Mouse (Mus musculus): ENCODE measurements around the gene Urod. TPM values are rescaled to one million over a fixed set of nuclear protein-coding genes. Genes with fewer than 3 reads are reported as not detected.

The Urod gene
- polyA plus RNA-seq, 1 experiment from 2014 or later, result 121 TPM

- WGBS, result 91% methylated on average over 7 of the region's 7 CpGs
- DNase-seq (ENCODE audit: low spot score) (no peak), ATAC-seq (ENCODE audit: insufficient number of reproducible peaks, low FRiP score, low TSS enrichment, low read depth) (no peak)
- Histone ChIP-seq H3K36me3 (ENCODE audit: control insufficient read depth, insufficient read depth, low read length) (peaks cover 7% of the 10 kb centered on the region; the same call in 1 of the 2 replicates), H3K9me3 (ENCODE audit: control insufficient read depth, low read length) (no peaks in the 10 kb centered on the region), H3K27ac (replicated peaks; ENCODE audit: low read depth, low read length) (no peak overlapping the region), H3K27me3 (ENCODE audit: control insufficient read depth, insufficient read depth, low read length) (no peaks in the 10 kb centered on the region), H3K4me3 (ENCODE audit: low read depth, low read length) (no peak overlapping the region), H3K4me1 (ENCODE audit: control insufficient read depth, insufficient read depth, low read length) (0 out of 2 replicates have a peak, but pooled peaks cover 5% of the 10 kb centered on the region), H3K4me2 (ENCODE audit: low read depth, severe bottlenecking) (no peak overlapping the region), H3K9ac (ENCODE audit: low read length) (no peak overlapping the region)
Observed at GRCm38 (mm10) chr4:117018327-117018726, 24.1 kb upstream of the Urod start.

DNA sequence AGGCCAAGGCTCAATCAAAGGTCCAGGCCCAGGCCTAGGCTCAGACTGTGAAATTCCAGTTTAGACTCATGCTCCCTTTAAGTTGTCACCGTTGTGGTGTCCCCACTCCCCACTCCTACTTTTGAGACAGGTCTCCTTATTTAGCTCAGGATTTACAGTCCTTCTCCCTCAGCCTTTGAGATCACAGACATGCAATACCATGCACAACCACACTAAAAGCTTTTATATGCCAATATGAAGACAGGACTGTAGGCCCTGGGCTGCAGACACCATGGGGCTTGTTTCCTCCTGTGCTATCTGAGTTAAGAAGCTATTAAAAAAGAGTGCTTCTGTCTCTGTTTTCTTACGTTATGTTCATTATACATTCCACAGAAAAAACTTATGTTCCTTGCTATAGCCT lies 23.5 kb upstream of the Urod start:
- no peak for DNase-seq (ENCODE audit: low spot score)
- Histone ChIP-seq H3K9me3 (ENCODE audit: control insufficient read depth, low read length) (no peaks in the 10 kb centered on the region), H3K4me2 (ENCODE audit: low read depth, severe bottlenecking) (no peak overlapping the region), H3K4me3 (ENCODE audit: low read depth, low read length) (no peak overlapping the region), H3K27me3 (ENCODE audit: control insufficient read depth, insufficient read depth, low read length) (no peaks in the 10 kb centered on the region), H3K27ac (replicated peaks; ENCODE audit: low read depth, low read length) (no peak overlapping the region), H3K36me3 (ENCODE audit: control insufficient read depth, insufficient read depth, low read length) (peaks cover 6% of the 10 kb centered on the region; the same call in 1 of the 2 replicates), H3K9ac (ENCODE audit: low read length) (no peak overlapping the region), H3K4me1 (ENCODE audit: control insufficient read depth, insufficient read depth, low read length) (0 out of 2 replicates have a peak, but pooled peaks cover 5% of the 10 kb centered on the region)
- WGBS, result 95% methylated on average over 2 of the region's 2 CpGs
- no peak for ATAC-seq (ENCODE audit: insufficient number of reproducible peaks, low FRiP score, low TSS enrichment, low read depth)

DNA sequence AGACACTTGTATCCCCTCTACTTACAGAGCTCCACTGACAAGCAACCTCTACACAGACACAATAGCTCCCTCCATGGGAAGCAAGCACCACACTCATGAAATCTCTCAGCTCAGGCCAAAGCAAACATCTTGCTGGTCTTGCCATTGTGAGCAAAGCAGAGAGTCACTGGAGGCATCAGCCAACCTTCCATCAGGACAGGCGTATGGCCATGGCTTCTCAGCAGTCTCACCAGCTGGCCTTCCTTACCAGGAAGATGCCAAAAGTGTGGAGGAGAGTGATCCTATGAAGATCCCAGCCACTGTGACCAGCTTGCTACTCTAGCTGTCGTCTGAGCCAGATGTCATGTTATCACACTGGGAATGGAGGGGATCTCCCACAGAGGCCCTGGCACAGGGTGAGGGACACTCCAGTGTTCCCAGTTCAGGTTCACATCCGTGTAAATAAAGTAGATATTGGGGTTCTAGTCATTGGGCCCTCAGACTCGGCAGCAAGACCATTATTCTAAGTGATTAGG lies 20.7 kb upstream of the Urod start:
- Histone ChIP-seq H3K9me3 (ENCODE audit: control insufficient read depth, low read length) (no peaks in the 10 kb centered on the region), H3K27me3 (ENCODE audit: control insufficient read depth, insufficient read depth, low read length) (no peaks in the 10 kb centered on the region), H3K9ac (ENCODE audit: low read length) (no peak overlapping the region), H3K4me2 (ENCODE audit: low read depth, severe bottlenecking) (no peak overlapping the region), H3K4me1 (ENCODE audit: control insufficient read depth, insufficient read depth, low read length) (0 out of 2 replicates have a peak, but pooled peaks cover under 1% of the 10 kb centered on the region), H3K27ac (replicated peaks; ENCODE audit: low read depth, low read length) (no peak overlapping the region), H3K36me3 (ENCODE audit: control insufficient read depth, insufficient read depth, low read length) (no peaks in the 10 kb centered on the region), H3K4me3 (ENCODE audit: low read depth, low read length) (no peak overlapping the region)
- ATAC-seq (ENCODE audit: insufficient number of reproducible peaks, low FRiP score, low TSS enrichment, low read depth) (no peak), DNase-seq (ENCODE audit: low spot score) (no peak)
- 54% methylated on average over 4 of the region's 4 CpGs for WGBS

DNA sequence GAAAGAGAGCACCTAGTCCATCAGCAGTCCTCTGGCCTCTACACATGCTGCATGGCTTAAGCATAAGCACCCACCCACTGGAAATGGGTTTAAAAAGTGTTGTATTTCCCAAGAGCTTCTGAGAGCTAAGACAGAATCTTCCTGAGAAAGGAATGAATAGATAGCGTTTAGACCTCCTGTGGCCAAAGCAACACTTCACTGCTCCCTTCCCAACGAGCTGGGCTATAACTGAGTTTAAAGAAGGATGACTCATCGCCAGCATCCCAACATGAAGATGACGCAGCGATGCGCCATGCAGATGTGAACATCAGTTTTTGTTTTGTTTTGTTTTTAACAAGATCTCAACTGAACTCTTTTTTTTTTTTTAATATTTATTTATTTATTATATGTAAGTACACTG lies 19.4 kb upstream of the Urod start:
- H3K27me3 ChIP-seq (ENCODE audit: control insufficient read depth, insufficient read depth, low read length), result no peaks in the 10 kb centered on the region
- 88% methylated on average over 6 of the region's 6 CpGs for whole genome bisulfite sequencing
- H3K4me1 ChIP-seq (ENCODE audit: control insufficient read depth, insufficient read depth, low read length), result no peaks in the 10 kb centered on the region
- H3K9ac ChIP-seq (ENCODE audit: low read length), result no peak overlapping the region
- H3K4me3 ChIP-seq (ENCODE audit: low read depth, low read length), result no peak overlapping the region
- DNase-seq (ENCODE audit: low spot score) (no peak), ATAC-seq (ENCODE audit: insufficient number of reproducible peaks, low FRiP score, low TSS enrichment, low read depth) (no peak)
- no peaks in the 10 kb centered on the region for H3K36me3 ChIP-seq (ENCODE audit: control insufficient read depth, insufficient read depth, low read length)
- H3K27ac ChIP-seq (replicated peaks; ENCODE audit: low read depth, low read length), result no peak overlapping the region
- no peak overlapping the region for H3K4me2 ChIP-seq (ENCODE audit: low read depth, severe bottlenecking)
- no peaks in the 10 kb centered on the region for H3K9me3 ChIP-seq (ENCODE audit: control insufficient read depth, low read length)

- Histone ChIP-seq H3K9me3 (ENCODE audit: control insufficient read depth, low read length) (no peaks in the 10 kb centered on the region), H3K4me1 (ENCODE audit: control insufficient read depth, insufficient read depth, low read length) (no peaks in the 10 kb centered on the region), H3K27me3 (ENCODE audit: control insufficient read depth, insufficient read depth, low read length) (no peaks in the 10 kb centered on the region), H3K4me2 (ENCODE audit: low read depth, severe bottlenecking) (no peak overlapping the region), H3K9ac (ENCODE audit: low read length) (no peak overlapping the region), H3K4me3 (ENCODE audit: low read depth, low read length) (no peak overlapping the region), H3K36me3 (ENCODE audit: control insufficient read depth, insufficient read depth, low read length) (no peaks in the 10 kb centered on the region), H3K27ac (replicated peaks; ENCODE audit: low read depth, low read length) (no peak overlapping the region)
- no peak for ATAC-seq (ENCODE audit: insufficient number of reproducible peaks, low FRiP score, low TSS enrichment, low read depth)
- WGBS, result 88% methylated on average over 5 of the region's 5 CpGs
- DNase-seq (ENCODE audit: low spot score), result no peak
Observed at GRCm38 (mm10) chr4:117010231-117010630, 16.0 kb upstream of the Urod start.

- Histone ChIP-seq H3K9me3 (ENCODE audit: control insufficient read depth, low read length) (no peaks in the 10 kb centered on the region), H3K27me3 (ENCODE audit: control insufficient read depth, insufficient read depth, low read length) (no peaks in the 10 kb centered on the region), H3K36me3 (ENCODE audit: control insufficient read depth, insufficient read depth, low read length) (no peaks in the 10 kb centered on the region), H3K27ac (replicated peaks; ENCODE audit: low read depth, low read length) (no peak overlapping the region), H3K9ac (ENCODE audit: low read length) (no peak overlapping the region), H3K4me2 (ENCODE audit: low read depth, severe bottlenecking) (no peak overlapping the region), H3K4me1 (ENCODE audit: control insufficient read depth, insufficient read depth, low read length) (no peaks in the 10 kb centered on the region), H3K4me3 (ENCODE audit: low read depth, low read length) (no peak overlapping the region)
- ATAC-seq (ENCODE audit: insufficient number of reproducible peaks, low FRiP score, low TSS enrichment, low read depth) (no peak), DNase-seq (ENCODE audit: low spot score) (no peak)
- 80% methylated on average over 3 of the region's 3 CpGs for WGBS
Observed at GRCm38 (mm10) chr4:117007058-117007457, 12.8 kb upstream of the Urod start.

DNA sequence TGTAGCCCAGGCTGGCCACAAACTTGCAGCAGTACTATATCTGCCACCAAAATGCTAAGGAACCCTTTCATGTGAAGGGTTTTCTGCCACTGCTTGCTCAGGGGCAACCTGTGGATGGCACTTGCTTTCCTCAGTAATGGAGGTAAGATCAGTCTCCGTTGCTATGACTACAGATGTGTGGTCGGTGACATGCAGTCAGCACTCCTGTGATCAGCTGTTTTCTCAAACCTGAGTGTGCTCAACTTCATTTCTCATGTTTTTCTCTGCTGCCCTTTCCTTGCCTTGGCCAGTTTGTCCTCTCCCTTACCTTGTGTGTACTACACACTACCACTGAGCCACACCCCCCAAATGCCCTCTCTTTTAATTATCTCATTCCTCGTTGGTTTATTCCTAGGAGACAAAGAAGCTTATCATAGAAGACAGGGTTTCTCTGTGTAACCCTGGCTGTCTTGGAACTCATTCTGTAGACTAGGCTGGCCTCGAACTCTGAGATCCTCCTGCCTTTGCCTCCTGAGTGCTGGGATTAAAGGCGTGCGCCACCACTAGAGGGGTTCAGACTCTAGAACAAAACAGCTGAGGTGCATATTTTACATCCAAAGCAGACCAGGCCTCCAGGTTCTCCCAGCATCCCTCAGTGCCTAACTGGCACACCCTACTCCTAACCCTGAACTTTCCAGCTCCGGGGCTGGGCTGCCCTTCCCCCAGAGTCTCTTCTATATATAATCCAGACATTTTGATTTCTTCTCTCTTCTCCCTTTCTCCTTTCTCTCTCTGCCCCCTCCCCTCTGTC lies 11.6 kb upstream of the Urod start:
- Histone ChIP-seq H3K27me3 (ENCODE audit: control insufficient read depth, insufficient read depth, low read length) (no peaks in the 10 kb centered on the region), H3K36me3 (ENCODE audit: control insufficient read depth, insufficient read depth, low read length) (no peaks in the 10 kb centered on the region), H3K4me3 (ENCODE audit: low read depth, low read length) (no peak overlapping the region), H3K4me1 (ENCODE audit: control insufficient read depth, insufficient read depth, low read length) (no peaks in the 10 kb centered on the region), H3K27ac (replicated peaks; ENCODE audit: low read depth, low read length) (no peak overlapping the region), H3K4me2 (ENCODE audit: low read depth, severe bottlenecking) (no peak overlapping the region), H3K9me3 (ENCODE audit: control insufficient read depth, low read length) (no peaks in the 10 kb centered on the region), H3K9ac (ENCODE audit: low read length) (no peak overlapping the region)
- DNase-seq (ENCODE audit: low spot score) (no peak), ATAC-seq (ENCODE audit: insufficient number of reproducible peaks, low FRiP score, low TSS enrichment, low read depth) (no peak)
- WGBS, result 76% methylated on average over 7 of the region's 7 CpGs

GRCm38 (mm10) chr4:117004649-117005048 lies 10.4 kb upstream of the Urod start:
- no peaks in the 10 kb centered on the region; the same call in 1 of the 2 replicates for H3K36me3 ChIP-seq (ENCODE audit: control insufficient read depth, insufficient read depth, low read length)
- H3K9me3 ChIP-seq (ENCODE audit: control insufficient read depth, low read length), result no peaks in the 10 kb centered on the region
- no peak overlapping the region for H3K4me2 ChIP-seq (ENCODE audit: low read depth, severe bottlenecking)
- H3K9ac ChIP-seq (ENCODE audit: low read length), result no peak overlapping the region
- DNase-seq (ENCODE audit: low spot score) (no peak), ATAC-seq (ENCODE audit: insufficient number of reproducible peaks, low FRiP score, low TSS enrichment, low read depth) (no peak)
- no peaks in the 10 kb centered on the region for H3K27me3 ChIP-seq (ENCODE audit: control insufficient read depth, insufficient read depth, low read length)
- H3K4me1 ChIP-seq (ENCODE audit: control insufficient read depth, insufficient read depth, low read length), result no peaks in the 10 kb centered on the region
- H3K27ac ChIP-seq (replicated peaks; ENCODE audit: low read depth, low read length), result no peak overlapping the region
- no peak overlapping the region for H3K4me3 ChIP-seq (ENCODE audit: low read depth, low read length)
- 77% methylated on average over 4 of the region's 4 CpGs for WGBS
